Mouse (Mus musculus): ENCODE data around the gene 9230112D13Rik. TPM values are rescaled to one million over a fixed set of nuclear protein-coding genes. Genes with fewer than 3 reads are reported as not detected.

9230112D13Rik gene
- total RNA-seq, 4 experiments from 2014 or later = not detected

DNA sequence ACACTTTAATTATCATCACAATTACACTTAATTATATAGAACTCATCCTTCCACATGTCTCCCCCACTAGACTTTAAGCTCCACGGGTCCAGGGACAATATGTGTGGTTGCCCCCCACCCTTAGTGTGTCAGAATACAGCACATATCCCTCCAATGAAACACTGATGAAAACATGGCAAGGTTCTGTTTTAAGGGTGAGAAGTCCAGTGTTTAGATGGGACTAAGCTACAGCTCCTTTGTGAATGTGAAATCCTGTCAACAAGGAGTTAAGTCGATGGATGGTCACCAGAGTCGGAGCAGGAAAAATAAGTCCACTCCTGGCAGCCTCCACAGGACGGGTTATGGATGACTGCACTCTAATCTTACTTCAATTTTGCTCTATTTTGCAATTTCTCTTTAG lies 22.3 kb downstream of the 9230112D13Rik start:
- DNase-seq (ENCODE audit: low spot score in 2 of 2) = no peak

DNA sequence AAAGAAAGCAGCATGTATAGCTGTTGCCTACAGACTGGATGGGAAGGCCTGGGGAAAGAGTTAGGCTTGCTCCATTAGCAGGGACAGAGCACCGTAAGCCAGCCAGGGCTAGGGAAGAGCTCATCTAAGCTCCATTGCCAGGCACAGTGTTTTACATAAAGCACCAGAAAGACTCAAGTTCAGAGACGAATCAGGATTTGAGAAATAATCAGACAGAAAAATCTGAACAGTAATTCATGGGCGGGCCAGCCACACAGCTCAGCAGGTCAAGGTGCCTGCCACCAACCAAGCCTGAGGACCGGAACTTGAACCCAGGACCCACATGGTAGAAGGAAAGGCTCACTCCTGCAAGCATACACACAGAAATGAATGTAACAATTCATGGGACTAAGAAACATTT lies 22.9 kb downstream of the 9230112D13Rik start:
- DNase-seq (ENCODE audit: low spot score in 2 of 2) = no peak

DNA sequence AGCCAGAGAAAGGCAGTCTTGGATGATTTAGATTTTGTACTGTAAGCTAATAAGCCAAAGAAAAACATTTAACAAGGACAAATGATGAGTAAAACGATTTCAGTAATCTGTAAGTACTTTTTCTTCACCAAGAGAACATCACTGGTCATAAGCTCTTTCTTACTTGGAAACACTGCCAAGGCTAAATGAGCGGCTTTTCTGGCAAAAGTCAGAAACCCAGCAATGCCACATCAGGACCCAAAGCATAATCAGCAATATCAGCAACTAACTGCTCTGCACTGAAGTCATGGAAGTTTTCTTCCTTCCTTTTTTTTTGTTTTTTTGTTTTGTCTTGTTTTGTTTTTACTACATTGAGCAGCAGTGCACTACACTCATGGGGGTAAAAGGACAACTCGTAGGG lies 25.3 kb downstream of the 9230112D13Rik start:
- DNase-seq (ENCODE audit: low spot score in 2 of 2) = no peak

DNA sequence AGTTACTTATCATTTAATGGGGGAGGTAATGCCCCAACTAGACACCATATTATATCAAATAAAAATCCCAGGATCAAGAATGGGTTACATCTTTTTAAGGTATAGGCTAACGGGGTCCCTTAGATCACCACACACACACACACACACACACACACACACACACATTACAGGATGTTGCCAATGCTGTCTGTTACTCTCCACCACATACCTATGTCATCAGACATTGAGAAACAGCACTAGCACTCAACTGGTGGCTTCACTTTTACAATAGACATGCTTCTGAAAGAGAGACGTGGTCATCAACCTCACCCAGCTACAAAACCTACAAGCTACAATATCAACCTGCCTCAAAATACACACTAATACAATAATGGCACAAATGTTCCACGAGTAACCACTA lies 28.9 kb downstream of the 9230112D13Rik start:
- DNase-seq (ENCODE audit: low spot score in 2 of 2) = no peak

DNA sequence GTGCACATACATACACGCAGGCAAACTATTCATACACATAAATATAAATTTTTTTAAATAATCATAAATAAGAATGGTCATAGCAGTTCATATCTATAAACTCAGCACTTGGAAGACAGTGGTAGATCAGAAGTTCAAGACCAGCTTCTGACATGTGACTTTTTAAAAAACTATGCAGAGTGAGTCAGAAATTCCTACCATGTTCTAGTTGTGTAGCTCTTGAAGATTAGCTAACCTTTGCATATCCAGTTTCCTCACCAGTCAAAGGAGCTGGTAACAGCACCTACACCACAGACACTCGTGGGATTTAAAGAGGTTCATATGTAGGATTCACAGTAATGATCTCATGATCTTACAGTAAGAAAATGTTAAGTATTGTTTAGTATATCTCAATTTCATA lies 29.9 kb downstream of the 9230112D13Rik start:
- DNase-seq (ENCODE audit: low spot score in 2 of 2) = no peak

DNA sequence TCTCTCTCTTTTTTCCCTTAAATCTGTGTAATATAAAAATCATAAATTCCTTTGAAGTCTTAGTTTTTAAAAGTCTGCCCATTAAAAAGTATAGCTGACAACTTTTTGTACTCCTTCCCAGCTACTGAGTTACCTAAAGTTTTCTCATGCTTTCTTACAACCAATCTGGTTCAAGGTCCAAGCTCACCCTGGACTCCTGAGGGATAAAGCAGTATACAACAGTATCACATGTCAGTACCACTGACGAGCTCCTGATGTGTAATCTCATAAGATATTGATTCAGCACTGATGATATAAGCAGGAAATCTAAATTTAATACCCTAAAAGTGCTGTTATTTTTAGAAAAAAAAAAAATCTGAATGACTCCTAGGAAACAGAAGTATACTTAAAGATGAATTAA lies 31.6 kb downstream of the 9230112D13Rik start:
- no peak for DNase-seq (ENCODE audit: low spot score in 2 of 2)

DNA sequence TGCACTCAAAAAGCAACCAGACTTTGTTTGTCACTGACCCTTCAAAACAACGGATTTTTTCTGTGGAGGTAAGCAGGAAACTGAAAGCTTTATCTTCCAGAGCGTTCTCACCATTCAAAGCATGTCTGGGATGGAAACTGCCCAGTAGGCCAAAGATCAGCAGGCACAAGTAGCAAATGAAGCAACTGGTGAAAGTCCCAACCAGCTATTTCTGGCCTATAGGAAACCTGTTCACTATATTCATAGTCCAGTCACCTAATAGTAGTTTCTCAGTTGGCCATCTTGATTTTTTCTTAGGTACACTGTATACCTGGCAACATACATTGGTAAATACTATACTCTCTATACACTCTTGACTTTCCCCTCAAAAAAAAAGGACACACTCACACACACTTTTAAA lies 32.7 kb downstream of the 9230112D13Rik start:
- DNase-seq (ENCODE audit: low spot score in 2 of 2) = no peak

DNA sequence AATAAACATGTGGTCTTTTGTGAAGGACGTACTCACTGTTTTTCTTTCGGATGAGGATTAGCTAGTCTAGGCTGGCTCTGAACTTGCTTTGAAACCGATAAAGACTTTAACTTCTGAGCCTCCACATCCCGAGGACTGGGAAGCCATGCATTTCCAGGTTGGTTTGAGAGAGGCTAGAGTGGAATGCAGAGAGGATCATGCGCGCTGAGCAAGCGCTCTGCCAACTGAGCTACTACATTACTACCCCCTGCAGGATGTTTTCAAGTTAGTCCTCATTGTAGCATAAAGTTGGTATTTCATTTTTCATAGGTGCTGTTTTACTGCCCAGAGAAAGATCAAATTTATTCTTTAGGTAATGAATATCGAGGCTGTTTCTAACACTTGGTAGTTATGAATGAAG lies 36.4 kb downstream of the 9230112D13Rik start:
- DNase-seq (ENCODE audit: low spot score in 2 of 2) = no peak

DNA sequence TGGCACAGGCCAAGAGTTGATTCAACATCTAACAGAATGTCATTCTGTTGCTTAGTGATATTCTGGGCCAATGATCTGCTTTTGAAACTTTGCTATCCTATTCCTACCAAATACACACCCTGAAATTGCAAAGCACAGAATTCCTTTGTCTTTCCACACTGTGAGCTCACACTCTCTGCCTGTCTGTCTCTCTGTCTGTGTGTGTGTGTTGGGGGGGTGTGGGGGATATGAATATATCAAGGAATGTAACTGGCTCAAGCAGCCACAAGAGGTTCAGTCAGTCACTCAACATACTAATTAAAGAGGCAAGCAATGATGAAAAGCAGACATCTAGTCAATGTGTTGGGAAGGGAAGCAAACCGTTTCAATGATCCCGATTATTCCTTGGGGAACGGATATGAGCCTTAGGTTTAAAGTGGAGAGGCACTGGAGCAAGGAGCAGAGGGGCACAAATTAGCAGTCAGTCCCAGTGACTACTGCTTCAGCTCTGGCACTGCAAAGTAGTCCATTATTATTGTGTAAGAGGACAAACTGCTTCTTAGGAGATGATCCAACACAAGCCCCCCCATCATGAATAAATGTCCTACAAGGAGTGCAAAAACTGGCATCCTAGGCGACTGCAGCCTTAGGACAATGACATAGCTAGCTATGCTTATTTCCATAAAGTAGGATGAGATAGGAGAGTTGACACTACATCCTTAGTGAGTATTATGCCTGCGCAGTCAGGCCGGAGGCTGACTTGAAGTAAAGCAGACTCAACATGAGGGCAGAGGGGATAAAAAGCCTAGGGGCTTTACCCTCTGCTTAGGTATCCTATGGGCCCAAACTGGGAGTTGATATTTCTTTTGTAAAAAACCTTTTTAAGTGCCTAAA lies 38.9 kb downstream of the 9230112D13Rik start:
- DNase-seq (ENCODE audit: low spot score in 2 of 2) = no peak

DNA sequence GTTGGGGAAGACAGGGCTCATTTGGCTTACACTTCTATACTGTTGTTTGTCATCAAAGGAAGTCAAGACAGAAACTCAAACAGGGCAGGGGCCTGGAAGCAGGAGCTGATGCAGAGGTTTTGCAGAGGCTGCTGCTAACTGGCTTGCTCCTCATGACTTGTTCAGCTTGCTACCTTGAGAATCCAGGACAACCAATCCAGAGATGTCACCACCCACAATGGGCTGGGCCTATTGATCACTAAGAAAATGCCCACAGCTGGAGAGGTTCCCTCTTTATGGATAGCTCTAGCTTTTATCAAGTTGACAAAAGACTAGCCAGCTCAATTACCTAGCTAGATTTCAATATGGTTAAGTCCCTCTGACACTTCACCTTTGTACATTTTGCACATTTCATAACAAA lies 51.0 kb downstream of the 9230112D13Rik start:
- DNase-seq (ENCODE audit: low spot score in 2 of 2) = no peak

DNA sequence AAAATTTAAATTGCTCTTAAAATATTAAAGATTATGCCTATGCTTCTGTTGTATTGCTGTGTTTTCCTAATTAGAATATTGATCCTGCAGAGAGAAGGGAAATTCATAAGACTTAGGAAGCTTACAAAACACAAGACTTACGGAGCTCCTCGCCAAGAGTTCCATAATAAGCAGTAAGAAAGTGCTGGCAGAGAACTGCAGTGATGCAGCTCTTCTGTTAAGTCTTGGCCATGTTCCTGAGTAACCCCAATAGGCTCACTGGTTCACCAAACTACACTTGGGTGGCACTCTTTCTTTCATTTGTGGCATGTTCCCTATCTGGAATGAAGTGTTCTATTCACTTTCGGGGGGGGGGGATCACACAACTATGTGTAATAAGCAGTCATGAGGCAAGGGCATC lies 56.3 kb downstream of the 9230112D13Rik start:
- no peak for DNase-seq (ENCODE audit: low spot score in 2 of 2)

Other genes with a start within 250 kb of the 9230112D13Rik start
- gene Shld2, start 212.3 kb downstream of the 9230112D13Rik start, total RNA-seq (2022) = 10 to 100 TPM; 11.4 to 14.1 (median 12.8) TPM
- 100 to 1,000 TPM; 294 to 321 (median 311) TPM for gene Glud1, start 212.1 kb downstream of the 9230112D13Rik start, total RNA-seq (2022)
- not detected for gene Fam25c, start 167.4 kb downstream of the 9230112D13Rik start, total RNA-seq (2022)
- 1 to 10 TPM; 4.2 to 7.4 (median 4.9) TPM for gene Sncg, start 148.0 kb downstream of the 9230112D13Rik start, total RNA-seq (2022)
- gene Mmrn2, start 147.3 kb downstream of the 9230112D13Rik start, total RNA-seq (2022) = 1 to 10 TPM; 4.8 to 6.0 (median 5.0) TPM
- gene Bmpr1a, start 19.5 kb downstream of the 9230112D13Rik start, total RNA-seq (2022) = 10 to 100 TPM; 35.9 to 42.7 (median 37.0) TPM
- gene Ldb3, start 65.9 kb upstream of the 9230112D13Rik start, total RNA-seq (2022) = 1 to 10 TPM; 4.1 to 4.8 (median 4.3) TPM
- gene Opn4, start 77.3 kb upstream of the 9230112D13Rik start, total RNA-seq (2022) = not detected
- 10 to 100 TPM; 51.3 to 62.1 (median 56.0) TPM for gene Wapl, start 151.1 kb upstream of the 9230112D13Rik start, total RNA-seq (2022)

Data from layer of hippocampus, adult 8-10 months (tissue).